Mouse (Mus musculus) c-Kit-positive CD71-positive TER-119-positive erythroid progenitor cells, embryonic 14.5 days (primary cell): Measurements from ENCODE around the gene Rbm3.
"Not testable (repeated sequence)": the region's sequence is repeated elsewhere in the genome, so short reads cannot be mapped to it uniquely, and the experiment has no call there.

Source experiments
- DNase-seq: peaks from one replicate; pipeline ENCODE4 v3.0.0-alpha.2; 2013; ENCODE audit warnings: low spot score

Rbm3 gene

GRCm38 (mm10) chrX:8131393-8131792, 14.3 kb downstream of the Rbm3 start:
- DNase-seq = no peak

GRCm38 (mm10) chrX:8125235-8125634, 20.4 kb downstream of the Rbm3 start:
- DNase-seq = no peak

DNA sequence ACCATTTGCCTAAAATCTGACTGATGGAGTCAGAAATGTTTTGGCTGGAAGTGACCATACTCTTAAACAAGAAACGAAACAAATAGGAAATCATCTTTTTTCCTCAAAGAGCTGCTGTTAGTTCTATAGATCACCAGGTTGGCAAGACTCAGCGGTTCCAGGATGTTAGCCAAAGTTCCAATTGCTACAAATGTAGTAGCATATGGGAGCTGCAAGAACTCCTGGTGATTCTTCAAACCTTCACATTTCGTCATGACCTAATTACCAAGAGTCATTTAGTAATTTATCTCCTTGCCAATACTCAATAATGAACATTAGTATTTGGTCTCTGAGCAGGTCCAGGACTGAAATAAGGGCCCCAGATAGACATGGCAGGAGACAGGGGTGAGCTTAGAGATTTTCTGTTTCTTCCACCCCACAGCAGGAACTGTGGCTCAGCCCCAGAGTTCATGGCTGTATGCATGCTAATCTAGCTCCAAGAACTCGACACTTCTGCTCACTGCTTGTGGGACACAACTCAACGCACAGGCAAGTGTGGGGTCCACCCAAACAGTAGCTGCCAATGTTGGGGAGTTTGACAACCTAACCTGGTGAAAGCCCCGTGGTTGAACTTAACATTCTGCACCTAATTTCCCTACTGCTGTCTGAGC, 21.7 kb downstream of the Rbm3 start:
- no peak for DNase-seq

DNA sequence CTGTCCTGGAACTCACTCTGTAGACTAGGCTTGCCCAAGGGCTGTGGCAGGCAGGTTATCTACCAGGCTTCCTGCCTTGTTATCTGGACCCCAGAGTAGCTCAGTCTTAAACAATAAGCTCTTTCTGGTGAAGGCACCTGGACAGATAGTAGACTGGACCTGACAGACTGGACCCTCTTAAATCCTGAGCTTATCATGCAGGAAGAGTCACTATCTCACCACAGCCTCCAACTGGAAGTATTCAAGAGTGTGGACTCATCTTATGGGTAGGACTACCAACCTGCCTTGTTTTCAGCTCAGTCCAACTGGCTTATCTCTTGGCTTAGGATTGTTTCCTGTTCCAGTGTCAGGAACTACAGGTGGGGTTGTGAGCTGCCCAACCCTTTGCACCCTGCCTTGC, 28.4 kb downstream of the Rbm3 start:
- DNase-seq = no peak

- DNase-seq = no peak
Measured at GRCm38 (mm10) chrX:8115275-8115674, 30.4 kb downstream of the Rbm3 start.

DNA sequence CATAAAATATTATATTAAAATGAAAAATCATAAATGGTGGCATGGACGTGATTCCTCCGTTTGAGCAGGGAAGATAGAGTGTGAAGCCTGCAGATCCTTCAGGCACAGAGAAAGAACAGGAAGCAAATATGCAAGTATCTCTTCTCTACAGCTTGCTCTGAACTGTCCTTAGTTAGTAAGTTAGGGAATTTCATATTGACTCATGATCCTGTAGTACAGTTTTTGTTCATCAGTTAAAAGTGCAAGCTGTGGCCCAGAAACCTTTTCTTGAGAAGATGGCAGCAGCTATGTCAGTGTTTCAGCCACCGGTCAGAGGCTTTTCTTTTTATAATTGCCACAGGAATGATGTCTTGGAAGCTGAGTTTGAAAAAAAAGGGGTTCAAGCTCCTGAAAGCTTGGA, 40.7 kb downstream of the Rbm3 start:
- no peak for DNase-seq

DNA sequence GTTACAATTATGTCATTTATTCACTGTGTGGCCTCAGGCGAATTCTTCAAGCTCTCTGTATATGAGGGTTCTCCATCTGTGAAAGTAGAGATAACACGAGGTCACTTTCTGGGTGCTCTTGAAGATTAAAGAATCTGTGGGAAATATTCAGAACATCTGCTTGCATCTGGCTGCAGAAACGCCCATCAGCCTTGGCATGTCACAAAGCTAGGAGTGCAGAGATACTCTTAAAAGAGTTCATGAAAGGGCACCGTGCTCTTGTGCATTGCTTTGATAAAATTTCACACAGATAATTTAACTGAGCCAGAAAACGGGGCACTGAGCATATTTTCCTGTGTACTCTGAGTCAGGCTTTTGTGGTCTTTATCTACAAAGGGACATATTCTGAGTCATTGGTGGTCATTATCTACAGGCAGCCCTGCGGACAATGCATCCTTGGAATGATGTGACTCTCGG, 43.4 kb downstream of the Rbm3 start:
- peak; percentile 73 for DNase-seq

DNA sequence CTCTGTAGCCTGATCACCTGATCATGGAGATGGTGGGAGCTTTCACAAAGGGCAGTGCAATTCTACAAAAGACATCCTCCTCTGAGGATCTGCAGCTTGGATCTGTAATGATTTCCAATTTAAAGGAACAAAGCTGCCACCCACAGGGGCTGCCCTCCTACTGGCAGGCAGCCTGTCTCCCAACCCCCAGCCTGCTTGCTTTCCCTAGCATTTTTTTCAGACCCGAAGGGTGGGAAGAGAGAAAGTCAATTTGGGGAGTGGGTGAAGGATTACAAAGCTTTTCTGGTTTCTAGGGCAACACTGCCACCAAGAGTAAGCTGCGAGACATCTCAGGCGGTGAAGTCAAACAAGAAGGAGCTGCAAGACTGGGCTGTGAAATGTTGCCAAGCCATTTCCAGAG, 44.7 kb downstream of the Rbm3 start:
- no peak for DNase-seq

DNA sequence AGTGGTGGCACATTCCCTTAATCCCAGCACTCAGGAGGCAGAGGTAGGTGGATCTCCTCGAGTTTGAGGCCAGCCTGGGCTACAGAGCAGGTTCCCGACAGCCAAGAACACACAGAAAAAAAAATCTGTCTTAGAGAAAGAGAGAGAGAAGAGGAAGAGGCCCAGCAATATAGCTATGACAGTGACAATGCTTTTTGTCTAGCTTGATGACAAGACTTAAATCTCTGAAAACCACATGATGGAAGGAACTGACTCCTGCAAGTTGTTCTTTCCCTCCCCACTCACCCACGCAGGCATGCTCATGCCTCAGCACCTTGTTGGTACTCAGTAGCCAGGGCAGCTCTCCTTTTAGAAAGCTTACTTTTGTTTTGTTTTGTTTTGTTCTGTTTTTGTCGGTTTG, 46.2 kb downstream of the Rbm3 start:
- no peak for DNase-seq

GRCm38 (mm10) chrX:8096787-8097242, 48.9 kb downstream of the Rbm3 start:
- DNase-seq = peak; percentile 92

DNA sequence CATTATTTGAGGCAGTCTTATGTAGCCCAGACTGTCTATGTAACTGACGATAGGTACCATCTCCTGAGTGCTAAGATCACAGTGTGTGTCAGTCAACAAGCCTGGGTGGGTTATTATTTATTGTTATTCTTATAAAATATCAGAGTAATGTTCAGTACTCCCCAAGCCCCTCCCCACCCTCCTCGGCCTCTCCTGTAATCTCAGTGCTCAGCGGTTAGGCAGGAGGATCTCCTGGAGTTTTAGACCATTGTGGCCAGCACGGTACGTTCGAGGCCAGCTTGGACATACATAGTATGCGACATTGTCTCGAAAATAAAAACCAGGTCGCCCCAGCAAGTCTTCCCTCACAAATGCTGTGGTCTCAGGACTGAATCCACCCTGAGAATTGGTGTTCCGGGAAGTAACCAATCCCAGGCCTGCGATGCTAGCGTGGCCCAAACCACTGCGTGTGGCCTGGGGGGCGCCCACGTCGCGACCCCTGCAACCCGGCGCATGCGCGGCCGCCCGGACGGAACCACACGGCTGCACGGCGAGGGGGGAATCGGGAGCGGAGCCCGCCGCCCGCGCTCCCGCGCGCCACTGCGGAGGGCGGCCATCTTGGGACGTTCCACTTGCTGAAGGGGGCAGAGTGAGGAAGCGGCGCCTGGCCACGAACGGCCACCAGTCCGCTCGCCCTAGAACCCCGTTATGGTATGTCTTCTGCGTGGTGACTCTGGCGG, 49.5 kb downstream of the Rbm3 start:
- not testable (repeated sequence) for DNase-seq

DNA sequence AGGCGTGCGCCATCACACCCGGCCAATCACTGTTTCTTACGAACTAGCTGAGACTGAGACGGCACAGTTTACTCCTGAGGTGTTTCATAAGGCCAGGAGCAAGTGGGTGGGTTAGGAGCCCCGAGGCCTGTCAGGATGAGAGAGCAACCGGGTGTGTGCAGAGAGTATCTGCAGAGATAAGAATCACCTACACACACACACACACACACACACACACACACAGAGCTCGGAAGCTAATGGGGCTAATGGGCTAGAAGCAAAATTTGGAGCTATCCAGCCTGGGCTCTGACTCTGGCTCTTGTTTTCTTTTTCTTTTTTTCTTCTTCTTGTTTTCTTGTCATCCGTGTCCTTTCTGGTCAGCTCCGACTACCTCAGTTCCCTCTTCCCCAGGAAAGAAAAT, 50.1 kb downstream of the Rbm3 start:
- no peak for DNase-seq

DNA sequence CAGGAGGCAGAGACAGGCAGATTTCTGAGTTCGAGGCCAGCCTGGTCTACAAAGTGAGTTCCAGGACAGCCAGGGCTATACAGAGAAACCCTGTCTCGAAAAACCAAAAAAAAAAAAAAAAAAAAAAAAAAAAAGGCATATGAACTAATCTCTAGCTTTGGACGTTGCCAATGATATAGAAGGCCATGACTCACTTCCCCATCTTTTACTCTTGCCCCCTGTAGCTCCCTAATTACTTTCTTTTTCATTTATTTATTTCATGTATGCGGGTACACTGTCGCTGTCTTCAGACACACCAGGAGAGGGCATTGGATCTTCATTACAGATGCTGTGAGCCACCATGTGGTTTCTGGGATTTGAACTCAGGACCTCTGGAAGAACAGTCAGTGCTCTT, 54.7 kb downstream of the Rbm3 start:
- DNase-seq = not testable (repeated sequence)

DNA sequence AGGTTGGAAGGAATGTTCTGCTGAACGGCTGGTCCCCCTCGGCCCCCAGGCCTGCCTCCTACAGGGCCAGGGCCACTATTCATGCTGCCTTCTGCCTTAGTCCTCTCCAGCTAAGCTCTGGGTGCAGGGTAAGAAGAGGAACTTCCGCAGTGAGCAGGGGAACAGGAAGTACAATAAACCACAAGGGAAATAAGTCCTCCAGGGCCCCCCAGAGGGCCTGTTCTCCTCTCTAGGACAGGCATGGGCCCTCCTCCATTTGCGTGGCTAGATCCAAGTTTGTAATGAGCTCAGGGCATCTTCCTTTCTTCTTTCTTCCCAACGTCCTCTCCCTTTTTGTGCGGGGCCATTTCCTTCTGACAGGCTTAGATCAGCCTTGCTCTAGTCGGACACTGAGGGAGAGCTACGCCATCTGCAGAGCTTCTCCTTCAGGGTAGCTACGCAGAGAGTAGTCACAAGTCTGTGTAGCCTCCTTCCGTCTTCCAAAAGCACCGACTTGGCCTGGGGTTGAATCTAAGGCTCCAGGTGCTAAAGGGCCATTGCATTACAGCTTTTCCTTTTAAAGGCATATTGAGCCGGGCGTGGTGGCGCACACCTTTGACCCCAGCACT, 55.2 kb downstream of the Rbm3 start, which contains the start of gene Was:
Gene Was (minus strand): TSS at position 153 of the 608 bp plus-strand sequence.
- no peak for DNase-seq

DNA sequence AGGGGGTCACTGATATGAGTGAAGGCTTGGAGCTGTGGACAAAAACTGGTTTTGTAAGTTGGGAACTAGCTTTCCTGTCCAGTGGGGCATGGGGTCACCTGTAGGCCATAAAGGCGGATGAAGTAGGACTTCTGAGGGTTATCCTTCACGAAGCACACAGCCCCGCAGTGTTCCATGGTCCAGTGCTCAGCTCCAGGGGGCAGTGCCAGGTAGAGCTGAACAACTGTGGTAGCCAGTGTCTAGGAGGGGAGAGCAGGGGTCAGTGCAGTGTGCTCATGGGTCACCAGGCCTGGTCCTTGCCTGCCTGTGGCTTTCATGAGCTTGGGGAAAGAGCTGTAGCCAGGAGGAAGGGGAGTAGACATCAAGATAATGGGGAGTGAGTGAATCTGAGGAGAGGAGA, 55.9 kb downstream of the Rbm3 start:
- DNase-seq = no peak
